Mouse (Mus musculus) heart, postnatal 25 days (tissue): ENCODE measurements around the gene Itgb2l. TPM values are rescaled to one million over a fixed set of nuclear protein-coding genes. Genes with fewer than 3 reads are reported as not detected.

ENCODE experiments used
- DNase-seq: peaks from one replicate; pipeline ENCODE4 v3.0.0; 2022; ENCODE audit warnings: low spot score
- intact Hi-C: fragments of 180-260 bp; cut with DNase I; formaldehyde crosslinking; loops from one replicate; pipeline ENCODE4 v1.15.1; 2025
- total RNA-seq, 2 experiments: library from RNA; stranded (reverse); gene quantifications; 2 replicates each; pipeline ENCODE4 v1.2.3; 2021

The Itgb2l gene
- total RNA-seq, 2 experiments from 2014 or later, result not detected

GRCm38 (mm10) chr16:96375538-96375937 lies 67.9 kb downstream of the Itgb2l start:
- intact Hi-C loops, result no loop called here

GRCm38 (mm10) chr16:96372752-96373118 lies 70.7 kb downstream of the Itgb2l start:
- intact Hi-C loops, result no loop called here

More at GRCm38 (mm10) chr16:96375538-96375937, 67.9 kb downstream of the Itgb2l start:
- DNase-seq, result no peak

More at GRCm38 (mm10) chr16:96372752-96373118, 70.7 kb downstream of the Itgb2l start:
- DNase-seq, result no peak

Other genes starting within 250 kb of the Itgb2l start
- gene Sh3bgr, start 243.2 kb downstream of the Itgb2l start, total RNA-seq, result 100 to 1,000 TPM; 413 to 439 TPM
- gene B3galt5, start 207.8 kb downstream of the Itgb2l start, total RNA-seq, result not detected
- 1 to 10 TPM; 2.0 to 2.8 TPM for gene Pcp4, start 24.0 kb upstream of the Itgb2l start, total RNA-seq